In genomic region chr2:70663764-70664163, GRCm38 (mm10) we compare ENCODE assay signal across 11 mouse cellular contexts. TPM values are rescaled to one million over a fixed set of nuclear protein-coding genes. Genes with fewer than 3 reads are reported as not detected.
DNase-seq lines count a peak whose midpoint lies in the region; ATAC-seq lines count a peak whose summit lies in the region.
"Had no signal": no experiment of that assay in that cellular context is flagged by ENCODE, and none has a peak within 500 bp of the region (broad histone marks: within the 10 kb centered on the region; RNA-seq: fewer than 3 reads in every experiment).

No protein-coding gene starts in this region.

- H3K4me2 ChIP-seq in heart, embryonic 13.5 days, result peak overlapping the region; percentile 83
- H3K4me2 ChIP-seq in heart, embryonic 11.5 days, result no peak overlapping the region

- peak; percentile 39 for DNase-seq in T-cell, adult 2 months (ENCODE audit: low spot score)
- DNase-seq in splenic B cell, adult 2 months (ENCODE audit: low read depth, low spot score), result peak; percentile 70
- no peak for DNase-seq in left cerebral cortex, adult 11 months (ENCODE audit: low spot score)
- no peak for DNase-seq in urinary bladder, postnatal 10 days (ENCODE audit: low spot score)
- DNase-seq: kidney, adult 18-20 months had no signal

- no peak overlapping the region for H3K4me3 ChIP-seq in heart, embryonic 13.5 days
- no peak overlapping the region for H3K4me3 ChIP-seq in heart, embryonic 11.5 days (ENCODE audit: low read depth, low read length)
- peak overlapping the region; percentile 40 for H3K4me3 ChIP-seq in megakaryocyte, embryonic 14.5 days (replicated peaks)

- H3K9ac ChIP-seq in heart, embryonic 13.5 days, result no peak overlapping the region
- no peak overlapping the region for H3K9ac ChIP-seq in heart, embryonic 11.5 days (ENCODE audit: low read depth, low read length)

- ATAC-seq in heart, embryonic 13.5 days (ENCODE audit: extremely low read depth, insufficient number of reproducible peaks, low FRiP score, low TSS enrichment), result no peak
- no peak for ATAC-seq in heart, embryonic 11.5 days (replicated peaks; ENCODE audit: insufficient number of reproducible peaks, low FRiP score, low TSS enrichment)
- no peak for ATAC-seq in megakaryocyte, adult 5-6 weeks (ENCODE audit: poor library complexity, severe bottlenecking)

- H3K27me3 ChIP-seq in heart, embryonic 13.5 days (replicated peaks), result no peaks in the 10 kb centered on the region
- H3K27me3 ChIP-seq in heart, embryonic 11.5 days (ENCODE audit: control insufficient read depth, insufficient read depth, low read length), result no peaks in the 10 kb centered on the region
- H3K27me3 ChIP-seq in megakaryocyte, embryonic 14.5 days (replicated peaks), result no peaks in the 10 kb centered on the region
- H3K27me3 ChIP-seq in splenic B cell, adult 2 months (ENCODE audit: control insufficient read depth, insufficient read depth, low read length, poor library complexity, severe bottlenecking), result no peaks in the 10 kb centered on the region

- H3K27ac ChIP-seq in heart, embryonic 13.5 days (replicated peaks), result no peak overlapping the region
- H3K27ac ChIP-seq in heart, embryonic 11.5 days (ENCODE audit: low read depth, low read length), result no peak overlapping the region

- H3K36me3 ChIP-seq in heart, embryonic 13.5 days, result peaks cover 20% of the 10 kb centered on the region
- H3K36me3 ChIP-seq in heart, embryonic 11.5 days (ENCODE audit: control insufficient read depth, insufficient read depth, low read length), result no peaks in the 10 kb centered on the region
- H3K36me3 ChIP-seq in megakaryocyte, embryonic 14.5 days (replicated peaks; ENCODE audit: low read length), result peaks cover 33% of the 10 kb centered on the region
- H3K36me3 ChIP-seq in splenic B cell, adult 2 months (ENCODE audit: control insufficient read depth, insufficient read depth, low read length, poor library complexity, severe bottlenecking), result no peaks in the 10 kb centered on the region

- WGBS in heart, embryonic 13.5 days, result 76% methylated on average over 5 of the region's 5 CpGs
- WGBS in heart, embryonic 11.5 days (ENCODE audit: insufficient replicate concordance), result 69% methylated on average over 5 of the region's 5 CpGs

- H3K4me1 ChIP-seq in heart, embryonic 13.5 days, result peaks cover 26% of the 10 kb centered on the region
- peaks cover 8% of the 10 kb centered on the region; the same call in 1 of the 2 replicates for H3K4me1 ChIP-seq in heart, embryonic 11.5 days (ENCODE audit: control insufficient read depth, insufficient read depth, low read length)
- peaks cover 70% of the 10 kb centered on the region for H3K4me1 ChIP-seq in megakaryocyte, embryonic 14.5 days

- no peaks in the 10 kb centered on the region for H3K9me3 ChIP-seq in heart, embryonic 13.5 days
- H3K9me3 ChIP-seq in heart, embryonic 11.5 days (replicated peaks; ENCODE audit: control insufficient read depth, low read length), result no peaks in the 10 kb centered on the region
- no peaks in the 10 kb centered on the region for H3K9me3 ChIP-seq in megakaryocyte, embryonic 14.5 days
- H3K9me3 ChIP-seq: G1E had no signal

RNA-seq across cellular contexts. Expression of gene Gm26558, which starts 1.9 kb away (rescaled TPM):
- polyA plus RNA-seq in heart, embryonic 13.5 days (2015; fragmentation: Nextera tagmentation; extraction: Ambion mirVana), result 2.0 and 2.3 TPM in 2 replicates
- 3.1 and 5.1 TPM in 2 replicates for polyA plus RNA-seq in heart, embryonic 11.5 days (2014; fragmentation: Nextera tagmentation; extraction: Ambion mirVana)
- 3.1 and 16.9 TPM in 2 replicates for polyA plus RNA-seq in megakaryocyte, embryonic 14.5 days (2012; ENCODE audit: insufficient read depth, low replicate concordance)
- not detected in 2 replicates for total RNA-seq in megakaryocyte, adult 5-6 weeks (2015)
- total RNA-seq in megakaryocyte, adult 5-6 weeks (2017), result not detected in 2 replicates
- total RNA-seq: gastrocnemius, adult 8-10 months had no signal

RNA-seq across cellular contexts. Expression of gene Gorasp2, which starts 2.4 kb away (rescaled TPM):
- polyA plus RNA-seq in heart, embryonic 13.5 days (2015; fragmentation: Nextera tagmentation; extraction: Ambion mirVana), result 145 and 147 TPM in 2 replicates
- 173 and 182 TPM in 2 replicates for polyA plus RNA-seq in heart, embryonic 11.5 days (2014; fragmentation: Nextera tagmentation; extraction: Ambion mirVana)
- 84.7 and 135 TPM in 2 replicates for polyA plus RNA-seq in megakaryocyte, embryonic 14.5 days (2012; ENCODE audit: insufficient read depth, low replicate concordance)
- 130 and 146 TPM in 2 replicates for total RNA-seq in megakaryocyte, adult 5-6 weeks (2015)
- total RNA-seq in megakaryocyte, adult 5-6 weeks (2017), result 46.2 and 51.1 TPM in 2 replicates

Comparison
In these comparisons a context has a peak if more than half of its experiments do, and no peak if none do; other contexts are left out.
1. DNase-seq: peak in T-cell, adult 2 months (single experiment) and splenic B cell, adult 2 months (single experiment); none in left cerebral cortex, adult 11 months (single experiment) and urinary bladder, postnatal 10 days (single experiment).